Mouse (Mus musculus) cerebellum, adult 2 months (tissue): Measurements from ENCODE around the gene Fryl. TPM values are rescaled to one million over a fixed set of nuclear protein-coding genes. Genes with fewer than 3 reads are reported as not detected.
"Not testable (repeated sequence)": the region's sequence is repeated elsewhere in the genome, so short reads cannot be mapped to it uniquely, and the experiment has no call there.

Experiments used
- DNase-seq, 2 experiments: peaks; one replicate each; pipeline ENCODE4 v3.0.0; 2021
- H3K27ac ChIP-seq: fragments of 200-500 bp; 2 replicates; pipeline ENCODE4 v1.5.1; 2012; ENCODE audit warnings: low read length, control low read depth, inconsistent platforms; ENCODE audit not compliant: insufficient read depth
- H3K27me3 ChIP-seq: fragments of 200-500 bp; 2 replicates; pipeline ENCODE4 v1.6.1; 2012; ENCODE audit warnings: inconsistent platforms, mild to moderate bottlenecking, low read length, moderate library complexity; ENCODE audit not compliant: control insufficient read depth, insufficient read depth
- H3K4me1 ChIP-seq: fragments of 200-500 bp; 2 replicates; pipeline ENCODE4 v1.6.1; 2011; ENCODE audit warnings: low read length; ENCODE audit not compliant: control insufficient read depth, insufficient read depth
- H3K4me3 ChIP-seq: fragments of 200-500 bp; replicated peaks from 2 replicates; pipeline ENCODE3; 2011; ENCODE audit warnings: mild to moderate bottlenecking, low read depth, low read length, control low read depth; ENCODE audit not compliant: insufficient read depth
- CTCF ChIP-seq: fragments of 200-500 bp; IDR thresholded peaks from 2 replicates; pipeline ENCODE4 v1.5.1; 2011; ENCODE audit warnings: low read depth, mild to moderate bottlenecking, control low read depth, low read length, moderate library complexity, borderline replicate concordance; ENCODE audit not compliant: insufficient read depth
- POLR2A ChIP-seq: fragments of 200-500 bp; IDR thresholded peaks from 2 replicates; pipeline ENCODE4 v1.6.1; 2011; ENCODE audit warnings: low read length, control low read depth, borderline replicate concordance; ENCODE audit not compliant: insufficient read depth
- WGBS: fragments of 180-500 bp; shearing (Covaris S2); methylation state at CpG from one replicate; pipeline ENCODE4 v1.1.7; 2018; 5-methylcytosine and 5-hydroxymethylcytosine counted together
- polyA plus RNA-seq: library from polyadenylated mRNA; depleted of rRNA; stranded (reverse); fragments of >200 nt; gene quantifications from 2 replicates; pipeline ENCODE4 v1.2.3, GENCODE M21; 2012

The Fryl gene
- polyA plus RNA-seq, 1 experiment, result 60.2 TPM

GRCm38 (mm10) chr5:73008230-73008629, 248.2 kb downstream of the Fryl start:
- H3K27ac ChIP-seq, H3K4me1 ChIP-seq, H3K4me3 ChIP-seq, DNase-seq, H3K27me3 ChIP-seq: not testable (repeated sequence)
- WGBS, result 47% methylated on average over 8 of the region's 8 CpGs
- TF ChIP-seq CTCF, result peak; percentile 14; the same call in 1 of the 2 replicates

- no peaks in the 10 kb centered on the region for H3K4me1 ChIP-seq
- no peak overlapping the region for H3K27ac ChIP-seq
- H3K4me3 ChIP-seq, result no peak overlapping the region
- H3K27me3 ChIP-seq, result no peaks in the 10 kb centered on the region; the same call in 1 of the 2 replicates
- TF ChIP-seq CTCF (no peak), POLR2A (no peak)
- DNase-seq, result no peak
- 47% methylated on average over 5 of the region's 5 CpGs for WGBS
Observed at GRCm38 (mm10) chr5:73007582-73007959, 248.8 kb downstream of the Fryl start.

- no peak within 1 kb of the TSS for H3K4me3 ChIP-seq
- H3K27me3 ChIP-seq, result no peaks in the 10 kb centered on the region; the same call in 1 of the 2 replicates
- WGBS, result 5% methylated on average over 65 of the region's 65 CpGs
- no peak for TF ChIP-seq POLR2A
- no peak for TF ChIP-seq CTCF
- no peak within 1 kb of the TSS for H3K27ac ChIP-seq
- DNase-seq, result no peak
- no peaks in the 10 kb centered on the region for H3K4me1 ChIP-seq
Observed at GRCm38 (mm10) chr5:73006784-73007581, 249.4 kb downstream of the Fryl start, which contains the start of gene Slc10a4. TSS of gene Slc10a4 (plus strand) at chr5:73006883.

- no peak for DNase-seq
- no peak overlapping the region for H3K4me3 ChIP-seq
- H3K27ac ChIP-seq, result no peak overlapping the region
- H3K27me3 ChIP-seq, result no peaks in the 10 kb centered on the region; the same call in 1 of the 2 replicates
- WGBS, result 87% methylated on average over 5 of the region's 5 CpGs
- TF ChIP-seq CTCF (no peak), POLR2A (no peak)
- H3K4me1 ChIP-seq, result no peaks in the 10 kb centered on the region
Observed at GRCm38 (mm10) chr5:73004046-73004445, 252.4 kb downstream of the Fryl start.

- WGBS, result 77% methylated on average over 1 of the region's 1 CpGs
Observed at GRCm38 (mm10) chr5:72998546-72998945, 257.9 kb downstream of the Fryl start.

GRCm38 (mm10) chr5:72995379-72995778, 261.0 kb downstream of the Fryl start:
- H3K4me3 ChIP-seq, result no peak overlapping the region
- no peak for TF ChIP-seq POLR2A
- no peak for TF ChIP-seq CTCF
- no peak for DNase-seq
- no peak overlapping the region for H3K27ac ChIP-seq
- 10% methylated on average over 10 of the region's 10 CpGs for WGBS
- H3K27me3 ChIP-seq, result no peaks in the 10 kb centered on the region
- no peaks in the 10 kb centered on the region for H3K4me1 ChIP-seq

More at GRCm38 (mm10) chr5:72998546-72998945, 257.9 kb downstream of the Fryl start:
- not testable (repeated sequence) for DNase-seq, H3K27me3 ChIP-seq, H3K27ac ChIP-seq, H3K4me3 ChIP-seq, H3K4me1 ChIP-seq

- WGBS, result 54% methylated on average over 2 of the region's 2 CpGs
- TF ChIP-seq POLR2A (no peak), CTCF (no peak)
- H3K27ac ChIP-seq, result no peak overlapping the region
- H3K4me3 ChIP-seq, result no peak overlapping the region
- no peaks in the 10 kb centered on the region for H3K4me1 ChIP-seq
- no peaks in the 10 kb centered on the region for H3K27me3 ChIP-seq
- no peak for DNase-seq
Observed at GRCm38 (mm10) chr5:72994928-72995327, 261.5 kb downstream of the Fryl start.

GRCm38 (mm10) chr5:72994424-72994823, 262.0 kb downstream of the Fryl start:
- no peak overlapping the region for H3K4me3 ChIP-seq
- DNase-seq, result no peak
- H3K4me1 ChIP-seq, result no peaks in the 10 kb centered on the region
- 26% methylated on average over 8 of the region's 8 CpGs for whole genome bisulfite sequencing
- TF ChIP-seq CTCF (no peak), POLR2A (no peak)
- H3K27ac ChIP-seq, result no peak overlapping the region
- no peaks in the 10 kb centered on the region for H3K27me3 ChIP-seq
